Comparison of ENCODE assay signal across 12 mouse cellular contexts in genomic region chr1:37694417-37694816, GRCm38 (mm10). TPM values are rescaled to one million over a fixed set of nuclear protein-coding genes. Genes with fewer than 3 reads are reported as not detected.
DNase-seq lines count a peak whose midpoint lies in the region; ATAC-seq lines count a peak whose summit lies in the region.
"Had no signal": no experiment of that assay in that cellular context is flagged by ENCODE, and none has a peak within 500 bp of the region (broad histone marks: within the 10 kb centered on the region; RNA-seq: fewer than 3 reads in every experiment).

No protein-coding gene starts in this region.

- peak; percentile 73 to 78 for DNase-seq in heart, adult 18-20 months
- peak; percentile 87 for DNase-seq in cerebellum, adult 9-11 months
- peak; percentile 11 for DNase-seq in kidney, adult 9 months
- DNase-seq in lung, postnatal 4 days, result peak; percentile 49 to 78
- no peak for DNase-seq in midbrain, embryonic 14.5 days
- DNase-seq in urinary bladder, postnatal 36 days (ENCODE audit: low spot score in 2 of 2), result no peak
- DNase-seq: adrenal gland, adult 8-10 months; liver, embryonic 13.5 days had no signal

- peaks cover 30% of the 10 kb centered on the region for H3K4me1 ChIP-seq in heart, embryonic 11.5 days (ENCODE audit: control insufficient read depth, insufficient read depth, low read length)
- peaks cover 7% of the 10 kb centered on the region; the same call in 1 of the 2 replicates for H3K4me1 ChIP-seq in midbrain, embryonic 14.5 days (ENCODE audit: control insufficient read depth, insufficient read depth, low read length)
- H3K4me1 ChIP-seq: liver, embryonic 13.5 days had no signal

- no peaks in the 10 kb centered on the region for H3K36me3 ChIP-seq in heart, embryonic 11.5 days (ENCODE audit: control insufficient read depth, insufficient read depth, low read length)
- H3K36me3 ChIP-seq in midbrain, embryonic 14.5 days (ENCODE audit: control insufficient read depth, insufficient read depth, low read length), result no peaks in the 10 kb centered on the region
- H3K36me3 ChIP-seq: liver, embryonic 13.5 days; neural tube, embryonic 13.5 days had no signal

- H3K9ac ChIP-seq in heart, embryonic 11.5 days (ENCODE audit: low read depth, low read length), result no peak overlapping the region
- H3K9ac ChIP-seq in midbrain, embryonic 14.5 days (replicated peaks; ENCODE audit: low read length), result no peak overlapping the region
- H3K9ac ChIP-seq: liver, embryonic 13.5 days; neural tube, embryonic 13.5 days had no signal

- no peak overlapping the region for H3K4me3 ChIP-seq in heart, embryonic 11.5 days (ENCODE audit: low read depth, low read length)
- H3K4me3 ChIP-seq in midbrain, embryonic 14.5 days (replicated peaks; ENCODE audit: low read depth, low read length), result no peak overlapping the region
- H3K4me3 ChIP-seq: liver, embryonic 13.5 days; neural tube, embryonic 13.5 days had no signal

- H3K27me3 ChIP-seq in heart, embryonic 11.5 days (ENCODE audit: control insufficient read depth, insufficient read depth, low read length), result no peaks in the 10 kb centered on the region
- H3K27me3 ChIP-seq in midbrain, embryonic 14.5 days (ENCODE audit: control insufficient read depth, insufficient read depth, low read length), result no peaks in the 10 kb centered on the region
- H3K27me3 ChIP-seq: neural tube, embryonic 13.5 days had no signal

- no peak overlapping the region for H3K27ac ChIP-seq in heart, embryonic 11.5 days (ENCODE audit: low read depth, low read length)
- no peak overlapping the region for H3K27ac ChIP-seq in midbrain, embryonic 14.5 days (replicated peaks; ENCODE audit: low read depth, low read length)
- H3K27ac ChIP-seq: hindbrain, postnatal 0 days; liver, embryonic 13.5 days; neural tube, embryonic 13.5 days had no signal

- no peak for ATAC-seq in heart, embryonic 11.5 days (replicated peaks; ENCODE audit: insufficient number of reproducible peaks, low FRiP score, low TSS enrichment)
- ATAC-seq in granulocyte monocyte progenitor cell, adult 5-6 weeks (replicated peaks; ENCODE audit: poor library complexity, severe bottlenecking), result no peak
- no peak for ATAC-seq in midbrain, embryonic 14.5 days (ENCODE audit: low FRiP score, low TSS enrichment)
- ATAC-seq: hindbrain, postnatal 0 days had no signal

- 29% methylated on average over 8 of the region's 8 CpGs for WGBS in heart, embryonic 11.5 days (ENCODE audit: insufficient replicate concordance)
- WGBS in midbrain, embryonic 14.5 days, result 30% methylated on average over 8 of the region's 8 CpGs

- no peaks in the 10 kb centered on the region for H3K9me3 ChIP-seq in heart, embryonic 11.5 days (replicated peaks; ENCODE audit: control insufficient read depth, low read length)
- no peaks in the 10 kb centered on the region for H3K9me3 ChIP-seq in midbrain, embryonic 14.5 days (ENCODE audit: control insufficient read depth, low read length)
- H3K9me3 ChIP-seq: liver, embryonic 13.5 days; neural tube, embryonic 13.5 days had no signal

- H3K4me2 ChIP-seq in heart, embryonic 11.5 days, result no peak overlapping the region
- no peak overlapping the region for H3K4me2 ChIP-seq in midbrain, embryonic 14.5 days (ENCODE audit: low read length)
- H3K4me2 ChIP-seq: liver, embryonic 13.5 days; neural tube, embryonic 13.5 days had no signal

RNA-seq across cellular contexts. Expression of gene 2010300C02Rik, which starts 25.5 kb away (rescaled TPM):
- total RNA-seq in heart, adult 18-20 months (2021), result 1 to 10 TPM; 1.0 to 1.4 TPM
- 2.8 and 3.7 TPM in 2 replicates for polyA plus RNA-seq in heart, embryonic 11.5 days (2014; fragmentation: Nextera tagmentation; extraction: Ambion mirVana)
- total RNA-seq in granulocyte monocyte progenitor cell, adult 5-6 weeks (2014; fragmentation: Nextera tagmentation), result not detected in 2 replicates
- total RNA-seq in granulocyte monocyte progenitor cell, adult 5-6 weeks (2017), result 0.13 TPM in 1 of 2 replicates, not detected in the other
- 1.3 and 1.9 TPM in 2 replicates for polyA plus RNA-seq in midbrain, embryonic 14.5 days (2014; fragmentation: Nextera tagmentation; extraction: Ambion mirVana)

Comparison
In these comparisons a context has a peak if more than half of its experiments do, and no peak if none do; other contexts are left out.
1. DNase-seq: peak in heart, adult 18-20 months (2 of 2), cerebellum, adult 9-11 months (single experiment), kidney, adult 9 months (single experiment) and lung, postnatal 4 days (2 of 2); none in midbrain, embryonic 14.5 days (single experiment) and urinary bladder, postnatal 36 days (0 of 2).